ENCODE assay signal across 18 mouse cellular contexts in the genomic region with DNA sequence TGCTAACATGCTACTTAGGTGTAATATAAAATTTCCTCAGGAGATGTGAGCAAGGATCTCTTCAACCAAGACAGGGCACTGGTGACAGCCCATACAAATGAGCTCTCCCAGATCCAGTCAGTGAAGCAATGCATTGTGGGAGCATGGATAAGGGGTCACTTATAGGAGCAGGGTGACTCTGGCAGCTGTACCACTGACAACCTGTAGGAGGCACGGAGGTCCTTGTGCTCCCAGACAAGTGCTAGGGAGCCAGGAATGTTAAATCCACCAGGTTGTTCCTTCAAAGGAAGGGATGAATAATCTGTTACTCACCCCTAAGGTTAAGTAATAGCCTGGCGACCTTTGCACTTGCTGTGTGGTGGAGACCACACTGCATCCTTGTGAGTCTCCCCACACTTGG. TPM values are rescaled to one million over a fixed set of nuclear protein-coding genes. Genes with fewer than 3 reads are reported as not detected.
DNase-seq lines count a peak whose midpoint lies in the region; ATAC-seq and TF ChIP-seq lines count a peak whose summit lies in the region.
"Had no signal": no experiment of that assay in that cellular context is flagged by ENCODE, and none has a peak within 500 bp of the region (broad histone marks: within the 10 kb centered on the region; RNA-seq: fewer than 3 reads in every experiment).

No protein-coding gene starts in this region.

- no peak overlapping the region for H3K27ac ChIP-seq in forebrain, postnatal 0 days (ENCODE audit: low read depth, low read length)
- no peak overlapping the region for H3K27ac ChIP-seq in forebrain, embryonic 13.5 days
- H3K27ac ChIP-seq in lung, embryonic 15.5 days = no peak overlapping the region
- H3K27ac ChIP-seq: hindbrain, embryonic 15.5 days; liver, embryonic 13.5 days; neural tube, embryonic 13.5 days had no signal

- no peak overlapping the region for H3K4me2 ChIP-seq in forebrain, postnatal 0 days (ENCODE audit: low read depth)
- no peak overlapping the region for H3K4me2 ChIP-seq in forebrain, embryonic 13.5 days
- H3K4me2 ChIP-seq in lung, embryonic 15.5 days = no peak overlapping the region
- H3K4me2 ChIP-seq: heart, embryonic 12.5 days; hindbrain, embryonic 15.5 days; liver, embryonic 13.5 days; neural tube, embryonic 13.5 days had no signal

- no peaks in the 10 kb centered on the region for H3K27me3 ChIP-seq in forebrain, postnatal 0 days (ENCODE audit: insufficient read depth, low read length)
- H3K27me3 ChIP-seq in forebrain, embryonic 13.5 days = no peaks in the 10 kb centered on the region
- no peaks in the 10 kb centered on the region for H3K27me3 ChIP-seq in lung, embryonic 15.5 days
- H3K27me3 ChIP-seq: heart, embryonic 12.5 days; hindbrain, embryonic 15.5 days; liver, embryonic 13.5 days; neural tube, embryonic 13.5 days had no signal

- H3K9ac ChIP-seq in forebrain, postnatal 0 days = no peak overlapping the region
- H3K9ac ChIP-seq in forebrain, embryonic 13.5 days = no peak overlapping the region
- H3K9ac ChIP-seq in lung, embryonic 15.5 days = no peak overlapping the region
- H3K9ac ChIP-seq: heart, embryonic 12.5 days; hindbrain, embryonic 15.5 days; liver, embryonic 13.5 days; neural tube, embryonic 13.5 days had no signal

- 10% methylated on average over 2 of the region's 2 CpGs for WGBS in forebrain, postnatal 0 days
- WGBS in forebrain, embryonic 13.5 days = 6% methylated on average over 2 of the region's 2 CpGs
- WGBS in lung, embryonic 15.5 days = 12% methylated on average over 2 of the region's 2 CpGs

- 0 out of 2 replicates have a peak, but pooled peaks have one; percentile 11 for TF ChIP-seq CTCF in forebrain, postnatal 0 days (IDR thresholded peaks at IDR 0.05; ENCODE audit: low read depth)

- no peaks in the 10 kb centered on the region for H3K36me3 ChIP-seq in forebrain, postnatal 0 days (ENCODE audit: insufficient read depth)
- H3K36me3 ChIP-seq in forebrain, embryonic 13.5 days (ENCODE audit: poor library complexity, severe bottlenecking) = no peaks in the 10 kb centered on the region
- H3K36me3 ChIP-seq in lung, embryonic 15.5 days = no peaks in the 10 kb centered on the region
- H3K36me3 ChIP-seq: heart, embryonic 12.5 days; hindbrain, embryonic 15.5 days; liver, embryonic 13.5 days; neural tube, embryonic 13.5 days had no signal

- H3K9me3 ChIP-seq in forebrain, postnatal 0 days (ENCODE audit: low read length) = no peaks in the 10 kb centered on the region
- no peaks in the 10 kb centered on the region for H3K9me3 ChIP-seq in forebrain, embryonic 13.5 days (replicated peaks)
- H3K9me3 ChIP-seq in lung, embryonic 15.5 days = no peaks in the 10 kb centered on the region; the same call in 1 of the 2 replicates
- H3K9me3 ChIP-seq: heart, embryonic 12.5 days; hindbrain, embryonic 15.5 days; liver, embryonic 13.5 days; neural tube, embryonic 13.5 days had no signal

- H3K4me3 ChIP-seq in forebrain, postnatal 0 days (ENCODE audit: low read depth, low read length) = no peak overlapping the region
- H3K4me3 ChIP-seq in forebrain, embryonic 13.5 days = no peak overlapping the region
- H3K4me3 ChIP-seq in lung, embryonic 15.5 days = no peak overlapping the region
- H3K4me3 ChIP-seq: heart, embryonic 12.5 days; hindbrain, embryonic 15.5 days; liver, embryonic 13.5 days; neural tube, embryonic 13.5 days had no signal

- no peaks in the 10 kb centered on the region for H3K4me1 ChIP-seq in forebrain, postnatal 0 days (ENCODE audit: insufficient read depth)
- no peaks in the 10 kb centered on the region for H3K4me1 ChIP-seq in forebrain, embryonic 13.5 days
- no peaks in the 10 kb centered on the region; the same call in 1 of the 2 replicates for H3K4me1 ChIP-seq in lung, embryonic 15.5 days
- H3K4me1 ChIP-seq: hindbrain, embryonic 15.5 days; liver, embryonic 13.5 days; neural tube, embryonic 13.5 days had no signal

- no peak for ATAC-seq in forebrain, postnatal 0 days
- ATAC-seq in forebrain, embryonic 13.5 days = no peak
- 0 out of 2 replicates have a peak, but pooled peaks have one; percentile 23 for ATAC-seq in lung, embryonic 15.5 days (ENCODE audit: borderline replicate concordance, extremely low read depth, low FRiP score, low TSS enrichment)
- ATAC-seq: activated CD4-positive, CD25-positive, alpha-beta regulatory T cell, adult 4 months had no signal

- no peak for DNase-seq in forebrain, postnatal 0 days
- no peak for DNase-seq in lung, adult 18-20 months
- peak; percentile 63 for DNase-seq in embryo, embryonic 10 days (ENCODE audit: low spot score)
- peak; percentile 47 for DNase-seq in retina, embryonic 14.5 days (ENCODE audit: low spot score)
- no peak for DNase-seq in cerebellum, adult 8-10 months
- no peak for DNase-seq in thymus, postnatal 0 days (ENCODE audit: low spot score)
- DNase-seq: cerebellum, adult 9-11 months; kidney, postnatal 25 days; liver, embryonic 13.5 days; midbrain, embryonic 14.5 days; thymus, adult 2 months had no signal

RNA-seq across cellular contexts. Expression of a gene that starts 6.7 kb away (rescaled TPM):
- 41.3 and 44.5 TPM in 2 replicates for total RNA-seq in forebrain, postnatal 0 days (2014; rRNA removed)
- 9.3 and 11.4 TPM in 2 replicates for polyA plus RNA-seq in forebrain, postnatal 0 days (2015; fragmentation: Nextera tagmentation; extraction: Ambion mirVana)
- polyA plus RNA-seq in forebrain, embryonic 13.5 days (2015; fragmentation: Nextera tagmentation; extraction: Ambion mirVana) = 13.8 and 14.1 TPM in 2 replicates
- 7.1 and 8.2 TPM in 2 replicates for polyA plus RNA-seq in lung, embryonic 15.5 days (2015; fragmentation: Nextera tagmentation; extraction: Ambion mirVana)
- 2.8 and 3.8 TPM in 2 replicates for polyA plus RNA-seq in thymus, postnatal 0 days (2015; fragmentation: Nextera tagmentation; extraction: Ambion mirVana)

RNA-seq across cellular contexts. Expression of a gene that starts 52.0 kb away (rescaled TPM):
- 21.9 and 45.1 TPM in 2 replicates for total RNA-seq in forebrain, postnatal 0 days (2014; rRNA removed)
- 19.1 and 25.7 TPM in 2 replicates for polyA plus RNA-seq in forebrain, postnatal 0 days (2015; fragmentation: Nextera tagmentation; extraction: Ambion mirVana)
- 3.4 and 3.5 TPM in 2 replicates for polyA plus RNA-seq in forebrain, embryonic 13.5 days (2015; fragmentation: Nextera tagmentation; extraction: Ambion mirVana)
- 534 and 579 TPM in 2 replicates for polyA plus RNA-seq in lung, embryonic 15.5 days (2015; fragmentation: Nextera tagmentation; extraction: Ambion mirVana)
- 12.4 and 96.1 TPM in 2 replicates for polyA plus RNA-seq in thymus, postnatal 0 days (2015; fragmentation: Nextera tagmentation; extraction: Ambion mirVana)
- polyA plus RNA-seq: C2C12 had no signal

RNA-seq across cellular contexts. Expression of a gene that starts 55.8 kb away (rescaled TPM):
- total RNA-seq in forebrain, postnatal 0 days (2014; rRNA removed) = 498 and 525 TPM in 2 replicates
- 315 and 343 TPM in 2 replicates for polyA plus RNA-seq in forebrain, postnatal 0 days (2015; fragmentation: Nextera tagmentation; extraction: Ambion mirVana)
- 402 and 441 TPM in 2 replicates for polyA plus RNA-seq in forebrain, embryonic 13.5 days (2015; fragmentation: Nextera tagmentation; extraction: Ambion mirVana)
- polyA plus RNA-seq in lung, embryonic 15.5 days (2015; fragmentation: Nextera tagmentation; extraction: Ambion mirVana) = 506 and 532 TPM in 2 replicates
- 385 and 414 TPM in 2 replicates for polyA plus RNA-seq in thymus, postnatal 0 days (2015; fragmentation: Nextera tagmentation; extraction: Ambion mirVana)

Comparison
In these comparisons a context has a peak if more than half of its experiments do, and no peak if none do; other contexts are left out.
1. DNase-seq: peak in embryo, embryonic 10 days (single experiment) and retina, embryonic 14.5 days (single experiment); none in forebrain, postnatal 0 days (single experiment), lung, adult 18-20 months (0 of 2), cerebellum, adult 8-10 months (single experiment) and thymus, postnatal 0 days (single experiment).